Mouse (Mus musculus): ENCODE data around the gene Chic1. TPM values are rescaled to one million over a fixed set of nuclear protein-coding genes. Genes with fewer than 3 reads are reported as not detected.

Chic1 gene
- polyA plus RNA-seq (2017; shearing (Covaris generic)): 1.8 TPM

DNA sequence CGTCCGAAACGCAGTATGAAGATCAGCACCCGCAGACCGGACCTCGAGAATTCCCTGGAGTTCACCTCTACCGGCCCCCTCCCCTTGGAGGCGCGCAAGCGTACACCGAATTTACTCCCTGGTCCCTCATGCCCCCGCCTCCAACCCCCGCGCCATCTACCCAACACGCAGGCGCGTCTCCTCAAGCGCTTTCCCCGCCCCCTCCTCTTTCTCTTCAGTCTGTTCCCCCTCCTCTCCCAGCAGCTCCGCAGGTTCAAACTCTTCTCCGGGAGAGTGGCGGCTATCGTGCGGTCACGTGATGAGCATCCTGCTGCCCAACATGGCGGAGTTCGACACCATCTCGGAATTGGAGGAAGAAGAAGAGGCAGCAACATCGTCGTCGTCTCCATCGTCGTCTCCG is at the start of gene Chic1:
Chic1 (plus strand) TSS at position 190 of the 400 bp plus-strand sequence.

DNA sequence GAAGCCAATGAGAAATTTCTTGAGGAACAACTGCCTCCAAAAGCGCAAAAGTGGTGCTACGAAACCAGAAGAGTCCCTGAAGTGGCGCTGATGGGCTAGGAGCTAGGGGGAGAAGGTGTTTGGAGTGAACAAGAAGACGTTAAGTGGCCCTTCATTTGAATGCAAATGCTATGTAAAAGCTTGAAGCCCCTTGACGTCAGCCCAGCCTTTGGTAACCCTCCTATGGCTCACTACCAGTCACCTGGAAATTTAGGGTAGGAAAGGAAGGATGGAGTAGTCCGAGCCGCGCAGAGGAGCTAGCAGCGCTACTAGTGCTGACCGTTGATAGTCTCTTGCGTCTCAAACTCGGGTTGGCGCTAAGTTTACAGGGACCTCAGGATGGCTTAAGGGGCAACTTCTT is 35.1 kb upstream of the Chic1 start, which contains the start of gene Cdx4:
Cdx4 (plus strand) TSS at position 253 of the 400 bp plus-strand sequence.

DNA sequence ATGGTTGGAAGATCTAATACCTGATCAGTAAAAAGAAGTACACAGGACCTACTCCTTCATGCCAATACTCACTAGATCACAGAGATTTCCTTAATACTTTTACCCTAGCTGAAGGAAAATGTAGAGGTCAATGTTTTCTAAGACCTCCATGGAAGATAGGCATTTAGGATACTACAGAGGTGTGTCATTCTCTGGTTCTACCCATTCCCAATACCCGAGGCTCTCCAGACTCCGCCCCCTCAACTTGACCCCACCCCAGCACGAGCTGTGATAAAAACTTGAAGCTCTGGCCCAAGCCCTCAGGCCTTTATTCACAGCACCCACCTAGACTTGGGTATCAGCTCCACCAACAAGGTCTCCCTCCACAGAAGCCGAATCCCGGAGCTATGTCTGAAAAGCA is 57.9 kb downstream of the Chic1 start, which contains the start of gene Tsx:
Tsx (plus strand) TSS at position 301 of the 400 bp plus-strand sequence.

DNA sequence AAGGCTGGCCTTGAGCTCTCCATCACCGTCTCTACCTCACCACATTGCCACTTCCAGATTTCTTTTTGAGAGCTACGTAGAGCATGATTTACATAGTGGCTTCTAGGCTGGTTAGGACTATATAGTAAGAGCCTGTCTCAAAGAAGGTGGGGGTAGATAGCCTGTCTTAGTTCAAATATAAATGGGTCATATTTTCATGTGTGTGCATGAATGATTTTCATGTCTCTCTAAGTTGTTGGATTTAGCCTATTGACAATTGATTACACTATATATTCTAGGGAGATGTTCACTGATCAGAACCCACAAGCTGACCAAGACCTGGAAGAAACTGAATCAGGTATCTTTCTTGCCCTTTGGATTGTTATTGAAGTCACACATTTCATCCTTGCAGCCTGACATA is 65.4 kb downstream of the Chic1 start, which contains the start of gene Gm26992:
Gm26992 (plus strand) TSS at position 301 of the 400 bp plus-strand sequence.

Other genes starting within 250 kb of the Chic1 start
- gene Nap1l2, start 169.8 kb upstream of the Chic1 start, polyA plus RNA-seq (2017; shearing (Covaris generic)): not detected
- gene Cdx4, start 35.1 kb upstream of the Chic1 start, polyA plus RNA-seq (2017; shearing (Covaris generic)): not detected
- gene Tsx, start 58.0 kb downstream of the Chic1 start, polyA plus RNA-seq (2017; shearing (Covaris generic)): 0.51 TPM
- gene Gm26992, start 65.5 kb downstream of the Chic1 start, polyA plus RNA-seq (2017; shearing (Covaris generic)): not detected